Mouse (Mus musculus): Measurements from ENCODE around the gene Supt6.

Supt6 gene

DNA sequence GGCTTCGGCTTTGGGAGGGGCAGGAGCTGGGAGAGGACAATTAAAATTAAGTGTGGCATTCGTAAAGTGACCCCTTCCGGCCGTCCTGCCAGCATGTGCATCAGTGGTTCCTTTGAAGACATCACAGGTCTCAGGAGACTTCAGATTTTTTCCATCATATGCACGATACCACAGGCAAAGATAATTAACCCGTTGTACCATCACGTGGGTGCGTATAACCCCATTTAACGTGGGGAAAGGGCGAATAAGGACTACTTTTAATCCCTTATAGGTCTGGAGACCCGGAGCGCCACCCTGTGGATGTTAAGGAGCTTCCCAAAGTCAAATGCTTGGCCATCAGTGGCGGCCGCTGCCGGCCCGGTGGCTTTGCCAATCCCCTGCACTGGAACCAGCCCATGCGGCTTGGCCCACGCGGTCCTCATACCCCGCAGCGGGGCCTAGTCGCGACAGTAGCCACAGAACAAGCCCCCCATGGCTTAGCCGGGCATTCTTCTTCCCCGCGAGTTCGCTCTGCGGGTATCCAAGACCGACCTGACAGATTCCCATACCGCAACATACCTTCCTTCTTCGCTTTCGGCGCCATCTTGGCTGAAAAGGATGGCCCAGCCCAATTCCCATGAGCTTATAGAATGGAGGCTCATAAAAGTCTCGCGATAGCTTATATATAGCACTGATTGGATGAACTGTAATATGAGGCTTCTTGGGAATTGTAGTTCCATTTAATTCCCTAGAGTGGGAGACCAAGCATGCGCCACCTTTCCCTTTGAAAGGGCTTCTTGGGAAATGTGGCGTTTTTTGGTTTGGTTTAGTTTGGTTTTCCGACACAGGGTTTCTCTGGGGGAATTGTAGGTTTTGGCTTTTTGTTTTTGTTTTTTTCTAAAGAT is 62.6 kb downstream of the Supt6 start, which contains the start of gene Rpl23a:
TSS of gene Rpl23a (minus strand) at position 624 of the 884 bp plus-strand sequence.
- DNase-seq (ENCODE audit: low spot score in 2 of 2), result peak; percentile 76 to 87

DNA sequence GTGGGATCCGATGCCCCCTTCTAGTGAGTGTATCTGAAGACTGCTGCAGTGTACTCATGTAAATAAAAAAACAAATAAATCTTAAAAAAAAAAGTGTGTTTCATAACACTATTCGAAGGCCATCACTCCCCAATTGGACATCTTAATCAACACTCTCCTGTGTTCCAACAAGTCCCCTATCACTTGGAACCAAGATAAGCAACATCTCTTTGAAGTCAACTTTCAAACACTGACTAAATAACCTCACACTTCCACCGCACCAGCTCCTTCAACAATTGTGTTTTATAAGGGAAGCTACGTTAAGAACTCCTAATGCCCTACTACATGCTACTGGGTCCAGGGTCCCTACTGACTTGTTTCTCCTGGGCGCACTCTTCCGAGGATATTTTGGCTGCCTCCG is 63.3 kb downstream of the Supt6 start:
- no peak for DNase-seq (ENCODE audit: low spot score in 2 of 2)

DNA sequence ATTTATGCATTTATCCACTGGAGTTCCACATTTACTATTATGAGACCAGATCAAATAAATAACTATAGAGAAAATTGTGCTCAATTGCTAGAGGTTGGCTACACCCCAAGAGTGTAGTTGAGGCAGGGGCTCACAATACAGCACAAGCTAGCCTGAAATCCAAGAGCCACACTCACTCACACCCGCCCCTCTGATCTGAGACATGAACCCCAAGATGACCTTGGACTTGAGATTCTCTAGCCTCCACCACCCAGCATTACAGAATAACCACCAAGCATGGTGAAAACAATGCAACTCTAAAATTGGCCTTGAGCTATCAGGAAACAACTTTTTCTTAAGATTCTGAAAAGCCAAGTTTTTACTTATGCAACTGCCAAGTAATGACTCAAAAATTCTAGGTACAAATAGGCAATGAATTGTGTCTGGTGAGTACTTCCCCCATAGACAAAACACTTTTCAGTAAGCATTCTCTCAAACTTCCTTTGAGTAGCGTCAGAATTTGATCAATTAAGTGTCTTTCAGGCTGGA is 63.9 kb downstream of the Supt6 start:
- no peak for DNase-seq (ENCODE audit: low spot score in 2 of 2)

- DNase-seq (ENCODE audit: low spot score in 2 of 2), result no peak
These were observed 65.6 kb downstream of the Supt6 start for GRCm38 (mm10) chr11:78180081-78180761.

DNA sequence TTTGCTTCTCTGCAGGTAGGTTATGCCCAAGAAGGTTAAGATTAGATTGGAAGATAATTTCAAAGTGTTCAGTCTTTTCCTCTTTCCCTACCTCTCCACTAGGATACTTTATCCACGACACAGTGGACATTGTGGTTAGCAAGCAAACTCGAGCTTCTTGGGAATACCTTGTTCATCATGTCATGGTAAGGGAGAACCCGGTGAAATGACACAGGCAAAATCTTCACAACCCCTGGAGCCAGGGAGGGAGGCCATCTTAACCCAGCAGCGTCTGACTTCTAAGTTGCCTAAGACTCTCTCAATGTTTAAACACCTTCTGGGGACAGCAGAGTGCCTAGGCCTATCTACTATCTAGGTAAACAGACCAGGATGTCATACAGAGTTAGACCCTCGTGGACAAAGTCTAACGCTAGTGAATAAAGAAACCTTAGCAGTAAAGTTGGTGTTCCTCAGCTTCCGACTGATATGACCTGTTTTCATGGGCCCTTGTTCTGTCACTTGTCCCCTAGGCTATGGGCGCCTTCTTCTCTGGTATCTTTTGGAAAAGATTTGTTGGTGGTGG is 66.3 kb downstream of the Supt6 start:
- DNase-seq (ENCODE audit: low spot score in 2 of 2), result no peak

- peak; percentile 63 to 81 for DNase-seq (ENCODE audit: low spot score in 2 of 2)
These were observed 66.8 kb downstream of the Supt6 start for GRCm38 (mm10) chr11:78178859-78179437.

DNA sequence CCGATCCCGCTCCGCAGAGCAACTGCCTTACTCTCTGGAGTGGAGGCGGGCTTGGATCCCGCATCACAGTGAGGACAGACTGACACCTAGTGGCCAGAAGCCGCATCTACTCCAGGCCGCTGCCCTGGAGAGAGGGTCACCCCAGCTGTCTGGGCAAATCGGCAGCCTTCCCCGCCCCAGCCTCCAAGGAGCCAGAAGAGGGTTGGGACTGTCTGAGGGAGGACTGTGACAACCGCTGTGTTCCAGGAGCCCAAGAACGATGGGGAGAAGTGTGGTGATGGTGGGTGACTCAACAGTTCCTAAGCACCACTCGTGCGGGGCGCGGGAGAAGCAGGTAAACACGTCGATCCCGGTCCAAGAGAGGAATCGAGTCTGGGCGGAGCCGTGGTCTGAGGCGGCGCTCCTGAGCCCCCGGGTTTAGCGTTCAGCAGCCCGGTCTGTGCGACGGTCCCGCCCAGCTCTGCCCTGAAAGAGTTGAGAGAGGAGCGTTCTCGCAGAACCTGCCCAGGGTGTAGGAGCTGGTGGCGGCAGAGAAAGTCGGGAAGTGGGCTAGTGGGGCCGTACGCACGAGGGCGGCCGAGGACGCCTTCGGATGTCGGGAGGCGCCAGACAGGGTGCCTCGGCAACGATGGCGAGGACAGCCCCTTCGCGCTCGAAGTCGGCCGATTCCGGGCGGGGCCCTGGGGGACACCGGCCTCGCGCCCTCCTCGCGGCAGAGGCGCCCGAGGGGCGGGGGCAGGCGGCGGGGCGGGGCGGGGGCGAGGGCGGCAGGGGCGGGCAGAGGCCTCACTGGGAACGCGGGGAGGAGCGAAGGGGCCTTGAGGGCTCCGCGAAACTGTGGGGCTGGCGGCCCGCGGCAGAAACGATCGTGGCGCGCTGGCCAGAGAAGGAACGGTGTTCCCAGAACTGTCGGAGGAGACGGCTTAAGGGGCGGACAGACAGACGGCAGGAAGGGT is 67.6 kb downstream of the Supt6 start:
- DNase-seq (ENCODE audit: low spot score in 2 of 2), result peak; percentile 96 to 98

DNA sequence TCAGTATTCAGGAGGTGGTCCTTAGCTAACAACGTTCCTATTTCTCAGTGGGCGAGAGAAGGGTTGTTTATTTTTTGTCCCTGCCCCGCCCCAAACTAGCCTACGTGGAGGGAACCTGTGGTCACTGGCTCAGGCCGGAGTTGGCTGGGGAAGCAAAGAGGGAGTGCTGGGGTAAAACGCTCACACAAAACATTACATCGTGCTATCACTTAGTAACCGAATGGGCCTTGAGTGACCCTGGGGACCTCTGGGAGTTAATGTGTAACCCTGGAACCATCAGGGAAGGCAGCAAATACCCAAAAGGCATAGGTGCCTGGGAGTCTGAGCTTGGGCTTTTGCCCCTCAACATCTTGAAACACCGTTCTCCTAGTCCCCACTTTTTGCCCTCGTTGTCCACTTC is 68.3 kb downstream of the Supt6 start:
- peak; percentile 62 to 82 for DNase-seq (ENCODE audit: low spot score in 2 of 2)

GRCm38 (mm10) chr11:78176905-78177331 is 68.9 kb downstream of the Supt6 start:
- peak in 1 of 2 experiments; percentile 74 for DNase-seq (ENCODE audit: low spot score in 2 of 2)

DNA sequence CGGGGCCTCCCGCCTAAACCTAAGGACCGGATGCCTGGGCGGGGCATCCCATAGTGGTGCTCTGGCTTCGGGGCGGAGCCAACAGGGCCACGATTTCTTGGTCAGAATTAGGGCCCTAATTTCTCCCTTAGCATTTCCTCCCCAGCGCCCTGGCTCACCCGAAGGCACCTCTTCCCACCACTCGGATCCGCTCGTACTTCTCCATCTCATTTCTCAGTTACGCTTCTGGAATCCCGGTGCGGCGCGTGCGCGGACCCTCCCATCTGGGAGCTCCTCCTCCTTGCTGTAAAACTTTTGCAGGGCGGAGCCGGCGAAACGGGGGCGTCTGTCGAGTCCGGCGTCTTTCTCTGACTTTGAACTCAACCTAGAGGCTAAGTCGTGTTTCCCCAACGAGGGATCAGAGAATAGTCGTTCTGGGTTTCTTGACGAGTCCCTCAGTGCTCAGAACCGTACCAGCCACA is 69.4 kb downstream of the Supt6 start, which contains the start of the genes Nek8 and Tlcd1:
TSS of gene Nek8 (minus strand) at position 274 of the 461 bp plus-strand sequence.
TSS of gene Tlcd1 (plus strand) at position 310 of the 461 bp plus-strand sequence.
- DNase-seq (ENCODE audit: low spot score in 2 of 2), result peak; percentile 96

DNA sequence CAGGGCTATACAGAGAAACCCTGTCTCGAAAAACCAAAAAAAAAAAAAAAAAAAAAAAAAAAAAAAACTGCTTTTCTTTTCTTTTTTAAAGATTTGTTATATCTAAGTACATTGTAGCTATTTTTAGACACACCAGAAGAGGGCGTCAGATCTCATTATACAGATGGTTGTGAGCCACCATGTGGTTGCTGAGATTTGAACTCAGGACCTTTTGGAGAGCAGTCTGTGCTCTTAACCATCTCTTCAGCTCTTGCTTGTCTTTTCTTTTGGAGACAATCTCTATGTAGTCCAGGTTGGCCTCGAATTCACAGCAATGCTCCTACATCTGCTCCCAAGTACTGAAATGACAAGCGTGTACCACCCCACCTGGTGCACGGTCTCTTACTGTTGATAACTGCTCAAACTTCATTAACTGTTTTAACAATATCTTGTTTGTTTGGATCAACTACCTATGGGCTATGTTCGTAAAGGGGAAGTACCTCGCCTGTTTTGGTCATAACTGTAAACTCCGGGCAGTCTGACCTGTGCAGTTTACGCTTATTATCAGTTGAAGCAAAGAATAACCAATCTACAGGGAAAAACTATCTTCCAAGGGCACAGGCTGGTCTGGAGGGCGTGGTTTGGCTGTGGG is 69.9 kb downstream of the Supt6 start:
- no peak for DNase-seq (ENCODE audit: low spot score in 2 of 2)

- no peak for DNase-seq (ENCODE audit: low spot score in 2 of 2)
These were observed 71.3 kb downstream of the Supt6 start for GRCm38 (mm10) chr11:78174506-78174905.

DNA sequence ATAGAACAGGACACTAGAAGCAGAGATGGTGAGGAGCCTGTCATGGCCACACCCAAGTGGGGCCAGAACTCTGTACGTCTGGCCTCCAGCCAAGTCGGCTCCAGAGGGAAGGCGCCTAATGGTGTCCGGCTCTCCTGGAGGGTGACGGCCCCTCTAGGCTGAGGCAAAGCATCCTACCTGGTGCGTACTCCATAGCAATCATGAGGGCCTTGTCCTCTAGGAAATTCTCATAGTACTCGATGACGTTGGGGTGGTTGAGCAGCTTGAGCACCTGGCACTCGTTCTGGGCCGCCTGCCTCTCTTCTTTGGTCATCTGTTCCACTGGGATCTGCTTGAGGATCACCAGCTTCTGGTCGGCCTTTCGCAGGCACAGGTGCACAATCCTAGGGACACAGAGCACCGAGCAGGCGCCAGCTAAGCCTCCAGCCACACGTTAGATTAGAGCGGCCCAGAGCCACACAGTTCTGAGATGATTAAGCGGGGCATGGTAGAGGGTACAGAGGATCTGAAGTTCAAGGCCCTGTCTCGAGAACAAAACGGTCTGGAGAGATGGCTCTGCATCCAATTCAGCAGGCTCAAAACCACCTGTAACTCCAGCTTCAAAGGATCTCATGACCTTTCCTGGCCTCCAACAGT is 72.9 kb downstream of the Supt6 start:
- peak in 1 of 2 experiments; percentile 65 for DNase-seq (ENCODE audit: low spot score in 2 of 2)

DNA sequence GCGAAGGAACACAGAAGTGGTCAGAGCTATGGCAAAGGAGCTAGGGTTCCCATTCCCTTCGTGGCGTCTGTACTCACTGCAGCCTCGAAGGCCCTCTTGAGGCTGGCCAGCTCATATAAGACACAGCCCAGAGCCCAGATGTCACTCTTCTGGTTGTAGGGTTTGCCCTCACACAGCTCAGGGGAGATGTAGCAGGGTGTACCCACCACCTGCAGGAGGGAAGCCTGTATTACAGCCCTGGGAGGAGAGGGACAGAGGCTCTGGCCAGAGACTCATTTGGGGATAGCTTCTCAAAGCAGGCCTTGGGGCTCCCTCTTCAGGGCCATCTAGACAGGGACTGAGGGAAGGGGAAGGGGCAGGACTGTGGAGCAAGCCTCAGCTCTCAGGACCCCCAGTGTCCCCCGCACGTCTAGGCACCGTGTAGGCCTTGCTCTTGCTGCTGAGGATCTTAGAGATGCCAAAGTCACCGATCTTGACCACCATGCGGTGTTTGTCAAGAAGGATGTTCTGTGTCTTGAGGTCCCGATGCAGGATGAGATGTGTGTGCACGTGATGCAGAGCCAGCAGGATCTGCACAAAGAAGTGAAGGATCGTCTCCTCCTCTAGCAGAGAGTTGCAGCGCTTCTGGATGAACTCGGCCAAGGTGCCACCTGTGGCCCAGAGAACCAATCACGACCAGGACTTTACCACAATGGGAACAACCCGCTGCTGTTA is 73.6 kb downstream of the Supt6 start:
- DNase-seq (ENCODE audit: low spot score in 2 of 2), result peak; percentile 54 to 77

GRCm38 (mm10) chr11:78171328-78171727 is 74.5 kb downstream of the Supt6 start:
- no peak for DNase-seq (ENCODE audit: low spot score in 2 of 2)

GRCm38 (mm10) chr11:78170306-78170705 is 75.5 kb downstream of the Supt6 start:
- peak in 1 of 2 experiments; percentile 66 for DNase-seq (ENCODE audit: low spot score in 2 of 2)

DNA sequence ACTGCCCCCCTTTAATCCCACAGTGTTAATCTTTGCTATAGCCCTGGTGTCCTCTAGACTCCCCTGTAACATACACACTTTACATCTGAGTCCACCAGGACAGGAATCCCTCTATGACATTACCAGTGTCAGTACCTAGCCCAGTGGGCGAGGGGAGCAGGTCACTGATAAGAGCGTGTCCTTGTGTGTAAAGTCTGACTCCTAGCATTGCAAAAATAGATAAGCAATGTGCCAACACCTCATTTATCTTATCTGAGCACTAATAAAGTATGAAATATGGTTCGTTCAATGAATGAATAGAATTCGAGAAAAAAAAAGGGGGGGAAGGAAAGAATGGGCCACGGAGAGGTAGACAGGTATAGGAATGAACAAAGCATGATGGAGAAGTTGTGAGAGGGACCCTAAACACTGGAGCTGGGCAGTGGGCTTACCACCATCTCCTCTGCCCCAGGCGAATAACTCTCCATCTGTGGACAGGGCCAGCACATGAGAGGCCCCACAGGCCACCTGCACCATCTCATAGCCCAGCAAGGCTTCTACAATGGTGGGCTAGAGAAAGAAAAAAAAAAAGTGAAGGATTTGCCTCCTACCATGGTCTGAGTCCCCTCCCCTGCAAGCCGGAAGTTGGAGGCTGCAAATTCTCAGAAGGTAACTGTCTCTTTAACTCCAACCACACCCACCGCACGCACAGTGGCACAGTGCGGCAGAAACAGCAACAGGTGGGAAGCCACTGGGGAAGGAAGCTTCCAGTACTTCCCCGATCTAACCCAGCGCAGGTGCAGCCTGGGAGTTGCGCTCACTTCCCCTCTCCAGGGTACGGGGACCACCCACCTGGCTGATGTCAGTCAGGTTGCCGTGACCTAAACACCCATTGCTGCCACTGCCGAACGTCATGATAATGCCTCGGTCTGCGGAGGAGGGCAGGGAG is 77.0 kb downstream of the Supt6 start:
- DNase-seq (ENCODE audit: low spot score in 2 of 2), result peak; percentile 60 to 73

Data from spleen, postnatal 4 days (tissue).